Mouse (Mus musculus) testis, adult 2 months (tissue): ENCODE measurements around the gene Itpr2. TPM values are rescaled to one million over a fixed set of nuclear protein-coding genes. Genes with fewer than 3 reads are reported as not detected.
A peak's percentile ranks its signal among the peaks of the same experiment; 100 is the strongest.

Experiments used
- H3K27ac ChIP-seq: fragments of 200-500 bp; 2 replicates; pipeline ENCODE4 v1.5.1; 2012; ENCODE audit warnings: low read depth, low read length; ENCODE audit not compliant: control insufficient read depth, insufficient read depth
- H3K27me3 ChIP-seq: fragments of 200-500 bp; 2 replicates; pipeline ENCODE4 v1.6.1; 2012; ENCODE audit warnings: mild to moderate bottlenecking, low read length, moderate library complexity; ENCODE audit not compliant: control insufficient read depth, insufficient read depth
- H3K36me3 ChIP-seq: fragments of 200-500 bp; 2 replicates; pipeline ENCODE4 v1.6.1; 2012; ENCODE audit warnings: mild to moderate bottlenecking, low read length; ENCODE audit not compliant: control insufficient read depth, insufficient read depth
- H3K4me1 ChIP-seq: fragments of 200-500 bp; 2 replicates; pipeline ENCODE4 v1.6.1; 2012; ENCODE audit warnings: low read length; ENCODE audit not compliant: control insufficient read depth, insufficient read depth
- H3K4me3 ChIP-seq: fragments of 200-500 bp; 2 replicates; pipeline ENCODE4 v1.5.1; 2012; ENCODE audit warnings: low read depth, mild to moderate bottlenecking, low read length, moderate library complexity, mixed read lengths; ENCODE audit not compliant: control insufficient read depth
- CTCF ChIP-seq: fragments of 200-500 bp; IDR thresholded peaks from 2 replicates; pipeline ENCODE4 v1.5.1; 2012; ENCODE audit warnings: low read depth, mild to moderate bottlenecking, inconsistent platforms, low read length, moderate library complexity; ENCODE audit not compliant: control insufficient read depth, insufficient read depth, insufficient replicate concordance
- POLR2A ChIP-seq: fragments of 200-500 bp; IDR thresholded peaks from 2 replicates; pipeline ENCODE4 v1.6.1; 2012; ENCODE audit warnings: low read depth, mild to moderate bottlenecking, inconsistent platforms, low read length, moderate library complexity; ENCODE audit not compliant: control insufficient read depth
- polyA plus RNA-seq: library from polyadenylated mRNA; depleted of rRNA; stranded (reverse); fragments of >200 nt; gene quantifications from 2 replicates; pipeline ENCODE4 v1.2.3, GENCODE M21; 2012

The Itpr2 gene
- polyA plus RNA-seq, 1 experiment: 6.9 TPM

GRCm38 (mm10) chr6:146521456-146522245 lies 19.6 kb upstream of the Itpr2 start:
- Histone ChIP-seq H3K27ac (no peak overlapping the region), H3K4me3 (no peak overlapping the region), H3K27me3 (no peaks in the 10 kb centered on the region), H3K4me1 (no peaks in the 10 kb centered on the region), H3K36me3 (no peaks in the 10 kb centered on the region)
- TF ChIP-seq POLR2A (no peak), CTCF (no peak)

GRCm38 (mm10) chr6:146519019-146519418 lies 17.0 kb upstream of the Itpr2 start:
- no peaks in the 10 kb centered on the region for H3K36me3 ChIP-seq
- TF ChIP-seq CTCF (no peak), POLR2A (no peak)
- no peak overlapping the region for H3K4me3 ChIP-seq
- H3K27ac ChIP-seq: no peak overlapping the region
- no peaks in the 10 kb centered on the region; the same call in none of the 2 replicates for H3K4me1 ChIP-seq
- H3K27me3 ChIP-seq: no peaks in the 10 kb centered on the region

- no peaks in the 10 kb centered on the region for H3K27me3 ChIP-seq
- H3K27ac ChIP-seq: no peak overlapping the region
Measured at GRCm38 (mm10) chr6:146515936-146516335, 13.9 kb upstream of the Itpr2 start.

GRCm38 (mm10) chr6:146514531-146514948 lies 12.5 kb upstream of the Itpr2 start:
- Histone ChIP-seq H3K27ac (no peak overlapping the region), H3K36me3 (no peaks in the 10 kb centered on the region), H3K4me1 (peaks cover 3% of the 10 kb centered on the region), H3K27me3 (no peaks in the 10 kb centered on the region), H3K4me3 (peak overlapping the region; percentile 80)
- TF ChIP-seq CTCF (no peak), POLR2A (no peak)

More at GRCm38 (mm10) chr6:146515936-146516335, 13.9 kb upstream of the Itpr2 start:
- no peaks in the 10 kb centered on the region for H3K36me3 ChIP-seq
- TF ChIP-seq POLR2A: no peak
- no peak for TF ChIP-seq CTCF
- peak overlapping the region; percentile 51; the same call in 1 of the 2 replicates for H3K4me3 ChIP-seq
- H3K4me1 ChIP-seq: peaks cover 3% of the 10 kb centered on the region

DNA sequence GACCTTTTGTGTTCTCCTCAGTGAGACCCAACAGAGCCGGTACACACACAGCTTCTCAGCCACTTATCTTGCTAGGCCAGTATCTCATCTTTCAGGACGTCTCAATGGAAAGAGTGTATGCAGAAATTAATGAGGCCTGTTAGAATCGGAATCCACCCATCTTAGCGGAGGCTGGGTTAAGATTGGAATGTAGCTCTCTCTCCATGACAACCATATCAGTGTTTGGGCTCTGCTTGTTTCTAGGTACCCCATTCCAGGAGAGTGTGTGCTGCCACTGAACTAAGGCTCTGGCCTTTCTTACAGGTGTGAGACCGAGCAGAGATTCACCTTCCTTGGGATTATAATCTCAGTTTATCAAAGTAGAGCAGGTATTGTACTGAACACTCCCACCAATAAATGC lies 11.9 kb upstream of the Itpr2 start:
- H3K4me1 ChIP-seq: peaks cover 3% of the 10 kb centered on the region
- TF ChIP-seq CTCF (no peak), POLR2A (no peak; the same call in 1 of the 2 replicates)
- peak overlapping the region; percentile 30; the same call in 1 of the 2 replicates for H3K4me3 ChIP-seq
- H3K36me3 ChIP-seq: no peaks in the 10 kb centered on the region
- no peak overlapping the region for H3K27ac ChIP-seq
- no peaks in the 10 kb centered on the region for H3K27me3 ChIP-seq

- Histone ChIP-seq H3K36me3 (no peaks in the 10 kb centered on the region), H3K4me1 (peaks cover 3% of the 10 kb centered on the region), H3K27me3 (no peaks in the 10 kb centered on the region), H3K27ac (no peak overlapping the region), H3K4me3 (peak overlapping the region; percentile 67)
- TF ChIP-seq CTCF (no peak), POLR2A (no peak)
Measured at GRCm38 (mm10) chr6:146513384-146513783, 11.4 kb upstream of the Itpr2 start.

GRCm38 (mm10) chr6:146511511-146511910 lies 9.5 kb upstream of the Itpr2 start:
- Histone ChIP-seq H3K27ac (no peak overlapping the region), H3K4me1 (peaks cover 3% of the 10 kb centered on the region), H3K36me3 (no peaks in the 10 kb centered on the region), H3K27me3 (no peaks in the 10 kb centered on the region), H3K4me3 (peak overlapping the region; percentile 64)
- no peak for TF ChIP-seq CTCF
- TF ChIP-seq POLR2A: no peak

- Histone ChIP-seq H3K27ac (no peak overlapping the region), H3K27me3 (no peaks in the 10 kb centered on the region), H3K4me3 (no peak overlapping the region), H3K4me1 (peaks cover 3% of the 10 kb centered on the region), H3K36me3 (no peaks in the 10 kb centered on the region)
- TF ChIP-seq POLR2A: no peak
- TF ChIP-seq CTCF: no peak
Measured at GRCm38 (mm10) chr6:146509891-146510290, 7.9 kb upstream of the Itpr2 start.
